Mouse (Mus musculus) hindbrain, embryonic 11.5 days (tissue): ENCODE results near the gene Txk. TPM values are rescaled to one million over a fixed set of nuclear protein-coding genes. Genes with fewer than 3 reads are reported as not detected.

Experiments
- ATAC-seq: fragments of 200-750 bp; cut with Nextera tagmentation; 2 replicates; pipeline ENCODE4 v1.8.0; 2017; ENCODE audit warnings: mild to moderate bottlenecking, moderate TSS enrichment, moderate library complexity; ENCODE audit not compliant: low FRiP score
- DNase-seq: peaks from one replicate; pipeline ENCODE4 v3.0.0-alpha.2; 2015; ENCODE audit warnings: low spot score
- H3K27ac ChIP-seq: fragments of 300-500 bp; sonication (generic); 2 replicates; pipeline ENCODE4 v1.5.1; 2014; ENCODE audit warnings: mild to moderate bottlenecking, low read depth, low read length
- H3K27me3 ChIP-seq: fragments of 300-500 bp; sonication (generic); 2 replicates; pipeline ENCODE4 v1.6.1; 2014; ENCODE audit warnings: mild to moderate bottlenecking, low read length, moderate library complexity, mixed read lengths; ENCODE audit not compliant: control insufficient read depth, insufficient read depth
- H3K36me3 ChIP-seq: fragments of 300-500 bp; sonication (generic); 2 replicates; pipeline ENCODE4 v1.6.1; 2014; ENCODE audit warnings: mild to moderate bottlenecking, low read length, moderate library complexity, mixed read lengths; ENCODE audit not compliant: control insufficient read depth, insufficient read depth
- H3K4me1 ChIP-seq: fragments of 300-500 bp; sonication (generic); replicated peaks from 2 replicates; pipeline ENCODE4 v1.6.1; 2014; ENCODE audit warnings: low read length, mixed read lengths; ENCODE audit not compliant: control insufficient read depth, insufficient read depth
- H3K4me2 ChIP-seq: fragments of 300-500 bp; sonication (generic); replicated peaks from 2 replicates; pipeline ENCODE4 v1.6.1; 2014; ENCODE audit warnings: mild to moderate bottlenecking, low read depth, low read length
- H3K4me3 ChIP-seq: fragments of 300-500 bp; sonication (generic); 2 replicates; pipeline ENCODE4 v1.5.1; 2014; ENCODE audit warnings: low read depth, low read length
- H3K9ac ChIP-seq: fragments of 300-500 bp; sonication (generic); 2 replicates; pipeline ENCODE4 v1.6.1; 2014; ENCODE audit warnings: low read depth, low read length
- H3K9me3 ChIP-seq: fragments of 300-500 bp; sonication (generic); 2 replicates; pipeline ENCODE4 v1.6.1; 2016; ENCODE audit warnings: low read length; ENCODE audit not compliant: control insufficient read depth
- WGBS: fragments of 180-500 bp; shearing (Covaris S2); extraction: QIAGEN DNeasy Blood & Tissue Kit; methylation state at CpG from one replicate; pipeline ENCODE4 v1.1.7; 2014; 5-methylcytosine and 5-hydroxymethylcytosine counted together
- polyA plus RNA-seq: library from polyadenylated mRNA; unstranded; fragments of >200 nt; fragmentation: Nextera tagmentation; extraction: Ambion mirVana; gene quantifications from 2 replicates; pipeline ENCODE4 v1.2.1, GENCODE M21; 2014

Txk gene
- polyA plus RNA-seq, 1 experiment from 2014 or later = not detected

- Histone ChIP-seq H3K4me2 (peak overlapping the region; percentile 77), H3K4me3 (peak overlapping the region; percentile 40), H3K9ac (no peak overlapping the region), H3K9me3 (no peaks in the 10 kb centered on the region), H3K4me1 (peaks cover 3% of the 10 kb centered on the region; the same call in 1 of the 2 replicates), H3K36me3 (no peaks in the 10 kb centered on the region), H3K27me3 (peaks cover 6% of the 10 kb centered on the region), H3K27ac (no peak overlapping the region)
- ATAC-seq (peak; percentile 71), DNase-seq (no peak)
- WGBS = 6% methylated on average over 18 of the region's 18 CpGs
Observed at GRCm38 (mm10) chr5:72647958-72648595, 104.5 kb downstream of the Txk start.

GRCm38 (mm10) chr5:72647418-72647907 lies 105.1 kb downstream of the Txk start, which contains the start of gene Nipal1:
TSS of gene Nipal1 (plus strand) at chr5:72647795.
- WGBS = 0% methylated on average over 25 of the region's 25 CpGs
- Histone ChIP-seq H3K27me3 (peaks cover 6% of the 10 kb centered on the region), H3K9ac (no peak within 1 kb of the TSS), H3K36me3 (no peaks in the 10 kb centered on the region), H3K4me2 (peak within 1 kb of the TSS; percentile 77), H3K27ac (no peak within 1 kb of the TSS), H3K4me1 (peaks cover 3% of the 10 kb centered on the region; the same call in 1 of the 2 replicates), H3K4me3 (peak within 1 kb of the TSS; percentile 40), H3K9me3 (no peaks in the 10 kb centered on the region)
- peak; percentile 82 for DNase-seq
- peak; percentile 97 for ATAC-seq

- 32% methylated on average over 10 of the region's 10 CpGs for WGBS
- peak; percentile 34; the same call in 1 of the 2 replicates for ATAC-seq
- no peak overlapping the region for H3K9ac ChIP-seq
Observed at GRCm38 (mm10) chr5:72646996-72647395, 105.6 kb downstream of the Txk start.

GRCm38 (mm10) chr5:72646131-72646530 lies 106.4 kb downstream of the Txk start:
- Histone ChIP-seq H3K27me3 (peaks cover 6% of the 10 kb centered on the region), H3K9ac (no peak overlapping the region), H3K9me3 (no peaks in the 10 kb centered on the region), H3K27ac (no peak overlapping the region), H3K4me3 (no peak overlapping the region), H3K4me1 (peaks cover 3% of the 10 kb centered on the region; the same call in 1 of the 2 replicates), H3K4me2 (no peak overlapping the region), H3K36me3 (no peaks in the 10 kb centered on the region)
- WGBS = 37% methylated on average over 10 of the region's 10 CpGs
- ATAC-seq (no peak), DNase-seq (peak; percentile 27)

More at GRCm38 (mm10) chr5:72646996-72647395, 105.6 kb downstream of the Txk start:
- Histone ChIP-seq H3K27me3 (peaks cover 6% of the 10 kb centered on the region), H3K27ac (no peak overlapping the region), H3K36me3 (no peaks in the 10 kb centered on the region), H3K4me1 (peaks cover 3% of the 10 kb centered on the region; the same call in 1 of the 2 replicates), H3K9me3 (no peaks in the 10 kb centered on the region), H3K4me3 (peak overlapping the region; percentile 40), H3K4me2 (peak overlapping the region; percentile 77)
- no peak for DNase-seq

Other genes starting within 250 kb of the Txk start
- 8.8 and 10.2 TPM in 2 replicates for gene Corin, start 248.3 kb downstream of the Txk start, polyA plus RNA-seq
- 23.6 and 26.0 TPM in 2 replicates for gene Nfxl1, start 193.1 kb downstream of the Txk start, polyA plus RNA-seq
- gene Zar1, start 171.5 kb downstream of the Txk start, polyA plus RNA-seq = 2.1 and 4.4 TPM in 2 replicates
- 5.9 and 6.3 TPM in 2 replicates for gene Gm5868, start 165.2 kb downstream of the Txk start, polyA plus RNA-seq
- gene Cnga1, start 108.5 kb downstream of the Txk start, polyA plus RNA-seq = not detected in 2 replicates
- 0.36 and 0.45 TPM in 2 replicates for gene Nipal1, start 105.0 kb downstream of the Txk start, polyA plus RNA-seq
- gene Tec, start 115.7 kb upstream of the Txk start, polyA plus RNA-seq = 5.3 and 5.4 TPM in 2 replicates
- 26.4 and 26.7 TPM in 2 replicates for gene Slain2, start 161.5 kb upstream of the Txk start, polyA plus RNA-seq
- gene Gm10135, start 221.9 kb upstream of the Txk start, polyA plus RNA-seq = not detected in 2 replicates